Mouse (Mus musculus): ENCODE data around the gene Kcnk2.

GRCm38 (mm10) chr1:189386141-189386540 lies 15.9 kb downstream of the Kcnk2 start:
- TF ChIP-seq EP300 (IDR thresholded peaks at IDR 0.05; ENCODE audit: low read depth) (no peak), CTCF (IDR thresholded peaks at IDR 0.05; ENCODE audit: low read depth) (no peak)

Data from liver, postnatal 0 days (tissue).